Mouse (Mus musculus): ENCODE measurements around the gene Tlx3.

The Tlx3 gene
- long read RNA-seq, experiment 1, partial matches to known transcripts = 1 of 1 reads
- long read RNA-seq, experiment 1, other reads (novel, unspliced or antisense) = 0 of 1 reads
- long read RNA-seq, experiment 2 = 0 reads

- intact Hi-C loops (cut with DNase I) = no loop called here
Measured at GRCm38 (mm10) chr11:33203383-33204328, at the start of gene Tlx3. Gene Tlx3 (minus strand): TSS chr11:33203589.

- intact Hi-C loops (cut with DNase I) = no loop called here
Measured at GRCm38 (mm10) chr11:33240295-33240694, 36.9 kb upstream of the Tlx3 start.

- intact Hi-C loops (cut with DNase I) = no loop called here
Measured at GRCm38 (mm10) chr11:33234134-33234533, 30.7 kb upstream of the Tlx3 start.

GRCm38 (mm10) chr11:33232056-33232455 is 28.7 kb upstream of the Tlx3 start:
- intact Hi-C loops (cut with DNase I) = no loop called here

DNA sequence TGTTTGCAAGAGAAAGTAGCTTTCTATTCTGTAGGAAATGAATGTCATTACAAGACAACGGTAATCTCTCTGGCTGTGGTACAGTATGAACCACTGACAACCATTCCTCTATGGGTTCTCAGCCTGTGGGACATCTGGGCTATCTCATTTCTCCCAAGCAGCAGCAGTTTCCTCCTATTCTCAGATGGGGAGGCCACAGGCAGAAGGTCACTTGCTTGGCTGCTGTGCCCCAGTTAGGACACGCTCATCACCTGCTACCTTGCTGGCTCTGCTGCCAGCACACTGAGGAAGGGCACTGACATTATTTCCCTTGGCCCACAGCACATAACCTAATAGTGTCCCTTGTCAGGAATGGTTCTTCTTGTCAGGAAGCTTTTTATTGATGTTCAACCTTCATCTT is 24.8 kb upstream of the Tlx3 start:
- intact Hi-C loops (cut with DNase I) = no loop called here

GRCm38 (mm10) chr11:33226516-33226915 is 23.1 kb upstream of the Tlx3 start:
- intact Hi-C loops (cut with DNase I) = no loop called here

DNA sequence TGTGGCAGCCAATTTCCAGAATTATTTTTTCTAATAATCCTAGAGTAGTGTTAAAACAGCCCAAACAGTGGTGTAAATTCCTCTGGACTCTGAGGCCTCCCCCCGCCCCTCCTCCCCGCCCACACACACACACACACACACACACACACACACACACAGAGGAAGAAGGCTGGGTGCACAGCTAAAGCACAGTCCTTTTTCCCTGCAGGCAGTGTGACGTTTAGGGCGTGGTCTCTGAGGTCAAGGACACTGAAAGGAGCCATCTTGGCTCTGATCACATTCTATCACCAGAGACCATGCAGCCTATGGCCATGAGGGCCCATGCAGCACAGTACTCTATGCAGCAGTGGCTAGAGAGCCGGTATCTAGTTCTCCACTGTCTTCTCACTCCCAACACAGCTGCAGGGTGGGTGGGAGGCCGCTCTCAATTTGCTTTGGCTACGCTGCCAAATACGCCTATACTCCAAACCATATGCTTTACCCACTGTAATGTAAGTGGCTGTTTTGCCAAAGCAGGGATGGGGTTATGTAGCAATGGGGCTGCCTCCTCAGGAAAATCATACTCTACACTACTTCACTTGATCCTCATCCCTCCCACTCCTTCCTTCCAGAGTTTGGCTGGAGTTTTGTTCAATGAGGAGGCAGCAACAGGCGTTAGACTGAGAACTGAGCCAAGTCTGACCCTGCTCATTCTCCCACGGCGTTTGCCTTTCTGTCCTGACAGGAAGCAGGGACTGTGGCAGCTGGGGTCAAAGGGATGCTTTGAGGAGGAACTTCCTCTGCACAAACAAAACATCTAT is 18.4 kb upstream of the Tlx3 start:
- intact Hi-C loops (cut with DNase I) = no loop called here

GRCm38 (mm10) chr11:33220763-33221162 is 17.4 kb upstream of the Tlx3 start:
- intact Hi-C loops (cut with DNase I) = no loop called here

- intact Hi-C loops (cut with DNase I) = no loop called here
Measured at GRCm38 (mm10) chr11:33217384-33218079, 14.1 kb upstream of the Tlx3 start.

DNA sequence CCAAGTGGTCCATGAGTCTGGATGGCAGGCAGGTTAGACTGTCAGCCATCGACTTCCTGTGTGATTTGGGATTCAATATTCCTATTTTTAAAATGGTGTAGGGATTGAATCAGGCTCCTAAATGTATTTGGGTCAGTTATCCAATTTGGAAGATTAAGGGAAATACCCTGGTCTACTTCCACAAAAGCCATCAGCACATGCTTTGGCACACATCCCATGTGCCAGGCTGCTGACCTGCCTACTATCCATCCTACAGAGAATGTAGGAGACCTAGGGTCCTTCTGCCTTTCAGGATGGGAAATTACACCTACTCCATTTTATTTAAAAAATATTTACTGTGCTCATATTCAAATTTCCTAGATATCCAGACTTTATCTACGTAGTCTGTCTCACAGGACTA is 4.0 kb upstream of the Tlx3 start:
- intact Hi-C loops (cut with DNase I) = no loop called here

- intact Hi-C loops (cut with DNase I) = no loop called here
Measured at GRCm38 (mm10) chr11:33204966-33205365, 1.6 kb upstream of the Tlx3 start.

DNA sequence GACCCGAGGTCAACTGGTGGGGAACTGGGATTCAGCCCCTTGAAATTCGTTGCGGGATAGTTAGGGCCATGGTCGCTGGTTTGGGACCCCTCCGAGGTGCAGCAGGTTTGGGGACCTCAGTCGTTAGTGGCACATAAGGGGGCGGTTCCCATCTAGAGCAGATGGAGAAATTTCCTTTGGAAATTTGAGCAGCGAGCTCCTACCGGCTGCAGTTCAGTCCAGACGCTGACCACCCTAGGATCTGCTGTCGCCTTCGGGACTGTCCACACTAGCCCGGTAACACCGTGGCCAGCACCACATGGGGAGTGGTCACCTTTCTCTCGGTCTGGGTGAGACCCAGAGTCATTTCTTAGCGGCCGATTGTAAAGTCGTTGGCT is 928 bp upstream of the Tlx3 start:
- intact Hi-C loops (cut with DNase I) = no loop called here

- intact Hi-C loops (cut with DNase I) = no loop called here
Measured at GRCm38 (mm10) chr11:33202972-33203371, 417 bp downstream of the Tlx3 start.

DNA sequence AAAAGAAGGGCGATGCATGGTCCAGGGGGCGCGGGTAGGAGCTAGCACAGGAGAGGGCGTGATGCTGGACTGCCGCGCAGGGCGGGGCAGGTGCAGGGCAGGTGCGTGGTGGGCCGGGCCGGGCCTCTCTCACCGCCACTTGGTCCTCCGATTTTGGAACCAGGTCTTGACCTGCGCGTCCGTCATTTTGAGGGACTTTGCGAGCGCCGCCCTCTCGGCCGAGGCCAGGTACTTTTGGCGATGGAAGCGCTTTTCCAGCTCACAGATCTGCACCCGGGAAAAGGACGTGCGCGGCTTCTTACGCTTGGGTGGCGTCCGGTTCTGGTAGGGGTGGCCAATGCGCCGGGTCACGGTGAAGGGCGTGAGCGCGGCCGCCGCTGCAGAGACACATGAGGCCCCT is 1.1 kb downstream of the Tlx3 start:
- intact Hi-C loops (cut with DNase I) = no loop called here

- intact Hi-C loops (cut with DNase I) = no loop called here
Measured at GRCm38 (mm10) chr11:33201626-33202010, 1.8 kb downstream of the Tlx3 start.

- intact Hi-C loops (cut with DNase I) = no loop called here
Measured at GRCm38 (mm10) chr11:33200764-33201625, 2.4 kb downstream of the Tlx3 start.

GRCm38 (mm10) chr11:33199906-33200763 is 3.3 kb downstream of the Tlx3 start:
- intact Hi-C loops (cut with DNase I) = no loop called here

DNA sequence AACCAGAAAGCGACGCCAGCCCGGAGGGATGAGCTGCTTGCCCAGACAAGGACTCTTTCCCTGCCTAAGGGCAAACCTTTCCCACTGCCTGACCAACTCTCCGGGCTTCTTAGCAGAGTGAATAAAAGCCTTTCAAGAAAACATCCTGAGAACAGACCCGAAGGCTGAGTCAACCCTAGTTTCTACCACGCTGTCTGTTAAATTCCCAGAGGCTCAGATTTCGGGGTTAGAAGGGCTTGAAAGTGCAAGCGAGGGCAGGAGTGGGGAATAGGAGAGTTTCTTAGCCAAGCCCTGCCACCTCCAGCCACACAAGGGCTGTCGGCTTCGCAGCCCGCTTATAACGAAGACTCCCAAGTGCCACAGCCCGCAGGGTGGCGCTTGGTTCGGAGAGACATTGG is 4.3 kb downstream of the Tlx3 start:
- intact Hi-C loops (cut with DNase I) = no loop called here

GRCm38 (mm10) chr11:33198351-33199116 is 4.9 kb downstream of the Tlx3 start:
- intact Hi-C loops (cut with DNase I) = no loop called here
